Mouse (Mus musculus) stomach, embryonic 16.5 days (tissue): ENCODE measurements around the gene Taf8. TPM values are rescaled to one million over a fixed set of nuclear protein-coding genes. Genes with fewer than 3 reads are reported as not detected.

Experiments used
- ATAC-seq: fragments of 200-750 bp; cut with Nextera tagmentation; 2 replicates; pipeline ENCODE4 v1.8.0; 2017; ENCODE audit warnings: moderate number of reproducible peaks, moderate TSS enrichment; ENCODE audit not compliant: insufficient read depth, low FRiP score
- H3K27ac ChIP-seq: fragments of 300-500 bp; sonication (generic); 2 replicates; pipeline ENCODE4 v1.5.1; 2014; ENCODE audit warnings: low read length
- H3K27me3 ChIP-seq: fragments of 300-500 bp; sonication (generic); 2 replicates; pipeline ENCODE4 v1.6.1; 2014; ENCODE audit warnings: low read length, control low read depth, mixed read lengths; ENCODE audit not compliant: control insufficient read depth, insufficient read depth
- H3K36me3 ChIP-seq: fragments of 300-500 bp; sonication (generic); 2 replicates; pipeline ENCODE4 v1.6.1; 2014; ENCODE audit warnings: low read length; ENCODE audit not compliant: control insufficient read depth, insufficient read depth
- H3K4me1 ChIP-seq: fragments of 300-500 bp; sonication (generic); 2 replicates; pipeline ENCODE4 v1.6.1; 2014; ENCODE audit warnings: low read length, control low read depth, mixed read lengths; ENCODE audit not compliant: control insufficient read depth, insufficient read depth
- H3K4me2 ChIP-seq: fragments of 300-500 bp; sonication (generic); 2 replicates; pipeline ENCODE4 v1.6.1; 2014; ENCODE audit warnings: low read depth, low read length, mixed read lengths
- H3K4me3 ChIP-seq: fragments of 300-500 bp; sonication (generic); replicated peaks from 2 replicates; pipeline ENCODE4 v1.5.1; 2014; ENCODE audit warnings: mild to moderate bottlenecking, low read length
- H3K9ac ChIP-seq: fragments of 300-500 bp; sonication (generic); 2 replicates; pipeline ENCODE4 v1.6.1; 2014; ENCODE audit warnings: low read length
- H3K9me3 ChIP-seq: fragments of 300-500 bp; sonication (generic); replicated peaks from 2 replicates; pipeline ENCODE4 v1.6.1; 2016; ENCODE audit warnings: low read length, control low read depth; ENCODE audit not compliant: control insufficient read depth
- WGBS: fragments of 180-500 bp; shearing (Covaris S2); extraction: QIAGEN DNeasy Blood & Tissue Kit; methylation state at CpG from one replicate; pipeline ENCODE4 v1.1.7; 2014; 5-methylcytosine and 5-hydroxymethylcytosine counted together
- polyA plus RNA-seq: library from polyadenylated mRNA; unstranded; fragments of >200 nt; fragmentation: Nextera tagmentation; extraction: Ambion mirVana; gene quantifications from 2 replicates; pipeline ENCODE4 v1.2.1, GENCODE M21; 2015

The Taf8 gene
- polyA plus RNA-seq, 1 experiment from 2014 or later = 27.3 TPM

DNA sequence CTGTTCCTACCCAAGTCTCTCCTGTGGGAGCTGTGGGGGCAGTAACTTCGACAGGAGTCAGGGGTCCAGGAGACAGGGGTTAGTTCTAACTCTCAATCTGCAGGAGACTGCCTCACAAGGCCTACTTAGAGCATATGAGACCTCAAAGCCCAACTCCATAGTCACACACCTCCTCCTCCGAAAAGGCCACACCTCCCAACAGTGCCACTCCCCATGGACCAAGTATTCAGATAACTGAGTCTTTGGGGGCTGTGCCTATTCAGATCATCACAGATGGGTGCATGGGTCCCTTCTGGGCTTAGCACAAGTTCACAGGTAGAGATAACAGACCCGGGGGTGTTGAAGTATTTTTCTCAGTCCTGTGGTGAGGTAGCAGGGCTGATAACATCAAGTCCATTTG is 40.4 kb downstream of the Taf8 start:
- Histone ChIP-seq H3K36me3 (no peaks in the 10 kb centered on the region), H3K9ac (no peak overlapping the region), H3K4me2 (no peak overlapping the region), H3K4me3 (no peak overlapping the region), H3K27ac (peak overlapping the region; percentile 82), H3K9me3 (no peaks in the 10 kb centered on the region), H3K4me1 (peaks cover 26% of the 10 kb centered on the region), H3K27me3 (no peaks in the 10 kb centered on the region)
- ATAC-seq = no peak
- 43% methylated on average over 3 of the region's 3 CpGs for WGBS

DNA sequence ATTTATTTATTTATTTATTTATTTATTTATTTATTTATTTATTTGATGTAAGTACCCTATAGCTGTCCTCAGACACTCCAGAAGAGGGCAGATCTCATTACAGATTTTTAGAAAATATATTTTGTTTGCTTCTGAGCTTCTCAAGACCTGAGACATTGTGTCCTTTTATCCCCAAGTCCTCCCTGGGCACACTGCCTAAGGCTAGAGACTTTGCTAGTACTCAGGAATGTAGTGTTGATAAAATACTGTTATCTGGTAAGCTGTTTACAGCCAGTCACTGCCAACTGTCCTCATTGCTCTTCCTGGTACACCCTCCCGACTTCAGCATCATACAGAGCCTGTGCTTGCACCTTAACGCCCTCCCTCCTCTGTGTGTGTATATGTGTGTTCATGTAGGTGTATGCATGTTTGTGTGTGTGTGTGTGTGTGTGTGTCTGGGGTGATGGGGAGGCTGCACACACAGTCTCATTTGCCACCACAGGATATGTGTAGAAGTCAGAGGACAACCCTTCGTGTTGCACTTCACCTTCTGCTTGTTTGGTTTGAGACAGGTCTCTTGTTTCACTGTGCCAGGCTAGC is 42.7 kb downstream of the Taf8 start:
- 50% methylated on average over 3 of the region's 3 CpGs for WGBS
- no peak overlapping the region for H3K4me3 ChIP-seq
- no peaks in the 10 kb centered on the region for H3K36me3 ChIP-seq
- no peaks in the 10 kb centered on the region for H3K27me3 ChIP-seq
- no peak overlapping the region for H3K27ac ChIP-seq
- no peak overlapping the region for H3K9ac ChIP-seq
- no peak overlapping the region for H3K4me2 ChIP-seq
- H3K9me3 ChIP-seq = no peaks in the 10 kb centered on the region
- peaks cover 20% of the 10 kb centered on the region for H3K4me1 ChIP-seq
- ATAC-seq = no peak

DNA sequence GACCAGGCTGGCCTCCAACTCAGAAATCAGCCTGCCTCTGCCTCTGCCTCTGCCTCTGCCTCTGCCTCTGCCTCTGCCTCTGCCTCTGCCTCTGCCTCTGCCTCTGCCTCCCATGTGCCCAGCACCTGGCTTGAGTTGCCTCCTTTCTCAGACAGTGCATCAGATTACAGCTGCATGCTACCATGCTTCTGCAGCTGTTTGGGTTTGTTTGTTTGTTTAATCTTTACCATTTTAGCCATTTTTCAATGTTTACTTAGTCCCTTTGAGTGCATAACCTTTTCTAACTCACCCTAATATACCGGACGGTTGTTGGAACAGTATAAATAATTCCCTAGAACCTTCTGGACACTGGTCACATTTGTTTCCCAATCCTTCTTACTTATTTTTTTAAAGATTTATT is 43.2 kb downstream of the Taf8 start:
- H3K27ac ChIP-seq = no peak overlapping the region
- H3K27me3 ChIP-seq = no peaks in the 10 kb centered on the region
- ATAC-seq = no peak
- no peak overlapping the region for H3K9ac ChIP-seq
- H3K36me3 ChIP-seq = no peaks in the 10 kb centered on the region
- H3K9me3 ChIP-seq = no peaks in the 10 kb centered on the region
- no peak overlapping the region for H3K4me3 ChIP-seq
- H3K4me2 ChIP-seq = no peak overlapping the region
- WGBS = 81% methylated on average over 2 of the region's 2 CpGs
- peaks cover 21% of the 10 kb centered on the region for H3K4me1 ChIP-seq

DNA sequence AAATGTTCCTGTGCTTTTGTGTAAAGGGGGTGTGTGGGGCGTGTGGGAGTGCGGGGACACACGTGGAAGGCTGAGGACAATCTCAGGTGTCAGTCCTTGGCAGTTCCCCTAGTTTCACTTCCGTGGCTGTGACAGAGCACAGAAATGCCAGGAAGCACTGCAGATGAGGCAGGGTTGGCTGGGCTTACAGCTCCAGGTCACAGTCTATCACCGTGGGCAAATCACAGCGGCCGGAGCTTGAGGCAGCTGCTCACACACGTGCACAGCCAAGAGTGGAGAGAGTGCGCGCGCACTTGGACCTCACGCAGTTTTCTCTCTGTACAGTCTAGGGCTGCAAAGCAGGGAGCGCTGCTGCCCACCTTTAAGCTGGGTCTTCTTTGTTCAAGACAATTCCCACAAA is 43.8 kb downstream of the Taf8 start:
- Histone ChIP-seq H3K36me3 (no peaks in the 10 kb centered on the region), H3K4me2 (no peak overlapping the region), H3K27me3 (no peaks in the 10 kb centered on the region), H3K4me3 (no peak overlapping the region), H3K9ac (no peak overlapping the region), H3K9me3 (no peaks in the 10 kb centered on the region), H3K4me1 (peaks cover 16% of the 10 kb centered on the region), H3K27ac (no peak overlapping the region)
- no peak for ATAC-seq
- WGBS = 76% methylated on average over 13 of the region's 13 CpGs

DNA sequence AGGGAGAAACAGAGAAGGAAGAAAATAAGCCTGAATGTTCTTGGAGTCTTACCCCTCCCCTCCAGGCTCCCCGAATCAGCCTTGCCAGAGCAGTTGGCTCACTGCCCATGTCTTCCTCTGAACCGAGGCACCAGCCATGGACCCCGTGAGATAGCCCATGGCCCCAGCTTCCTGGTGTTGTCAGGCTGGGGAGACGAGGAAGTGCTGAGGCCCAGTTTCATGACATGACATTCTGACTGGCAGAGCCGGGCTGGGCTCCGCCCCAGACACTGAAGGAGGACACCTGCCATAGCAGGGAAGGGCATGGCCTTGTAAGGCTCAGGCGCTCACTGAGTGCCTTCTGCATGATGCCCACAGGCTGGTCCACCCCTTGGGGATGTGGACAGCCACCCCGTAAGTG is 47.4 kb downstream of the Taf8 start:
- no peaks in the 10 kb centered on the region for H3K36me3 ChIP-seq
- WGBS = 42% methylated on average over 8 of the region's 8 CpGs
- H3K4me3 ChIP-seq = no peak overlapping the region
- no peaks in the 10 kb centered on the region for H3K9me3 ChIP-seq
- H3K9ac ChIP-seq = no peak overlapping the region
- no peaks in the 10 kb centered on the region for H3K27me3 ChIP-seq
- peaks cover 24% of the 10 kb centered on the region for H3K4me1 ChIP-seq
- no peak overlapping the region for H3K4me2 ChIP-seq
- H3K27ac ChIP-seq = no peak overlapping the region; the same call in 1 of the 2 replicates
- ATAC-seq = 0 out of 2 replicates have a peak, but pooled peaks have one; percentile 4

DNA sequence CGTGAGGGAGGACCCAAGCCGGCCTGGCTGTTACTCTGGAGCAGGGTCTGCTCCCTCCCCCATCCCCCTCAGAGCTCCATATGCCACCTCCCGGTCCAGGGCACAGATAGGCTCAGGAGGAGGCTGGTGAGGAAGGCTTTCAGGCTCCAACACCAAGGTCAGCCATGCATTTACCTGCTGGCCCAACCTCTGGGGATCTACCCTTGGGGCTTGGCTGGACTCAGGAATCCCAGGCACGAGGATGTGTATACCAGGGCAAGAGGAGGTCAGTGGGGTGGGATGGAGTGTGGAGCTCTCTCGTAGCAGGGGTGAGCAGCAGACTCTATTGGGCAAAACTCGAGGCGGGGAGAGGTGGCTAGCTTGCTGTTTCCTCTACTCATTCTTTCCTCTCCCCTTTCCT is 49.2 kb downstream of the Taf8 start:
- no peak overlapping the region for H3K4me3 ChIP-seq
- ATAC-seq = no peak
- H3K4me2 ChIP-seq = no peak overlapping the region
- H3K36me3 ChIP-seq = no peaks in the 10 kb centered on the region
- H3K4me1 ChIP-seq = peaks cover 41% of the 10 kb centered on the region
- 44% methylated on average over 7 of the region's 7 CpGs for WGBS
- no peaks in the 10 kb centered on the region for H3K27me3 ChIP-seq
- no peak overlapping the region for H3K27ac ChIP-seq
- 0 out of 2 replicates have a peak overlapping the region, but pooled peaks have one; percentile 16 for H3K9ac ChIP-seq
- no peaks in the 10 kb centered on the region for H3K9me3 ChIP-seq

DNA sequence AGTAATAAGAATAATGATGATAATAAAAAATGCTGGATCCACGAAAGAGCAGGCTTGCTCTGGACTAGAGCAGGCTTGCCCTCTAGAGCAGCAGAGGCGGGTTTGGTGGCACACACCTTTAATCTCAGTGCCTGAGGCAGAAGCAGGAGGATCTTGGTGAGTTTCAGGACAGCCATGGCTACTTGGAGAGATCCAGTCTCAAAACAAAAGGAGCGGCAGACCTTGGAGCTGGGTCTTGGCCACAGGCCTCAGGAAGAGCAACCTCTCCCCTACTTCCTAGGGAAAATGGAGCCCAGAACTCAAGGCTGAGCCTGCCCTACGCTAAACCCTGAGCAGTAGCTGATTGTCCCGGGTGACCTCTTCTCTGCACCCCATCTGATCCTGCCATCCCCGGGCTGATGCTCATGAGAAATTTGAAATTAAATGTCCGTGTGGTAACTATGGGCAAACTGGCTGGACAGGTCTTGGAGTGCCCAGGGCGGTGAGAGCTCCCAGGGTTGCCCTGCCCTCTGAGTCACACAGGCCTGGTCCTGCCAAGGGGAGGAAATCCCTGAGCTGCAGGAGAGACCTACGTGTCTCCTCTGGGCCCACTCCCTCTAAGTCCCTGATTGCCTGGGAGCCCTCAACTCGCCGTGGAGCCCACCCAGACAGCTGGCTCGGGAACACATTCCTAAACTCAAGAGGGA is 51.1 kb downstream of the Taf8 start:
- H3K36me3 ChIP-seq = no peaks in the 10 kb centered on the region
- no peaks in the 10 kb centered on the region for H3K9me3 ChIP-seq
- H3K4me2 ChIP-seq = no peak overlapping the region
- no peak overlapping the region for H3K4me3 ChIP-seq
- peaks cover 41% of the 10 kb centered on the region for H3K4me1 ChIP-seq
- peak overlapping the region; percentile 9; the same call in 1 of the 2 replicates for H3K9ac ChIP-seq
- peak; percentile 78 for ATAC-seq
- 61% methylated on average over 12 of the region's 12 CpGs for WGBS
- H3K27me3 ChIP-seq = no peaks in the 10 kb centered on the region
- H3K27ac ChIP-seq = peak overlapping the region; percentile 69

DNA sequence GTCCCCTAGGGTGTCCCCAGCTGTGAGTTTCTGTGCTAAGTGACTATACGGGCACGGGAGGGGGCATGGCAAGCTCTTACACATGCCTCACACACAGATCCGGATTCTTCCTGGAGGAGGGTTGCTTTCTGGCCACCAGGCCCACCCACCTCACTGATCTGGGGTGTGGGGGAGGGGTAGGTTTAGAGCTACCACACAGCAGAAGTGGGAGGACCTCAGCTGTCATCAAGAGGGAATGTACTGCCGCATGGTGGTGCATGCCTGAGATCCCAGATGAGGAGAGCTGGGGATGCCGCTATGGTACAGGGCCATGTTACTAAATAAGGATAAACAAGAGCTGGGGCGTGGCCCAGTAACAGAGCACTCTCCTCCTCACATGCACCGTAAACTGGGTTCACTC is 51.9 kb downstream of the Taf8 start:
- no peaks in the 10 kb centered on the region for H3K27me3 ChIP-seq
- no peak overlapping the region for H3K9ac ChIP-seq

DNA sequence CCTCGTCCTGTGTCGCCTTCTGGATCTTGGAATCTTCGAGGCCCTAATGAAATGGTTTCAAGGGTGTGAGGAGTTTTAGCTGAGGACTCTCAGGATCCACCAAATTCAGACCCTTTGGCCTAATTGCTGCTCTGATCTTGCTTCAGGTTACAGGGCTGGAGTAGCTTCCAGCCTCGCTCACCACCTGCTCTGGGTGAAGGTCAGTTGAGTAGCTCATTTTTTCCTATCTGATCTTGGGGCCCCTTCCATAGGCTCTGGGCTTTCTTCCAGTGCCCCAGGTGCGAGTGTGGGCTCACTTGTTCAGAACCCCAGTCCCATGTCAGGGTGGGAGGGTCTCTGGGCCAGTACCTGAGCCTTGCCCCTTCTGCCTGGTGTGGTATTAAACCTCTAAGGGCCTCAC is 52.7 kb downstream of the Taf8 start:
- Histone ChIP-seq H3K27me3 (no peaks in the 10 kb centered on the region), H3K4me2 (0 out of 2 replicates have a peak overlapping the region, but pooled peaks have one; percentile 11), H3K36me3 (no peaks in the 10 kb centered on the region), H3K4me1 (peaks cover 41% of the 10 kb centered on the region), H3K9ac (peak overlapping the region; percentile 54; the same call in 1 of the 2 replicates), H3K4me3 (no peak overlapping the region), H3K9me3 (no peaks in the 10 kb centered on the region), H3K27ac (peak overlapping the region; percentile 86)
- WGBS = 59% methylated on average over 5 of the region's 5 CpGs
- ATAC-seq = no peak

More for the DNA sequence above, 51.9 kb downstream of the Taf8 start:
- Histone ChIP-seq H3K4me2 (no peak overlapping the region), H3K9me3 (no peaks in the 10 kb centered on the region), H3K4me3 (no peak overlapping the region), H3K36me3 (no peaks in the 10 kb centered on the region), H3K27ac (peak overlapping the region; percentile 86), H3K4me1 (peaks cover 41% of the 10 kb centered on the region)
- WGBS = 29% methylated on average over 7 of the region's 7 CpGs
- ATAC-seq = peak; percentile 27
